Mouse (Mus musculus): ENCODE data around the gene Lpp.

Lpp gene

GRCm38 (mm10) chr16:24875661-24876060 is 482.4 kb downstream of the Lpp start:
- no peak for DNase-seq (ENCODE audit: low spot score in 2 of 2)

GRCm38 (mm10) chr16:24878977-24879376 is 485.7 kb downstream of the Lpp start:
- DNase-seq (ENCODE audit: low spot score in 2 of 2): no peak

GRCm38 (mm10) chr16:24880698-24881097 is 487.4 kb downstream of the Lpp start:
- DNase-seq (ENCODE audit: low spot score in 2 of 2): peak in 1 of 2 experiments; percentile 49

- DNase-seq (ENCODE audit: low spot score in 2 of 2): no peak
These were observed 488.9 kb downstream of the Lpp start for GRCm38 (mm10) chr16:24881981-24882775.

GRCm38 (mm10) chr16:24884017-24884416 is 490.7 kb downstream of the Lpp start:
- no peak for DNase-seq (ENCODE audit: low spot score in 2 of 2)

GRCm38 (mm10) chr16:24886346-24886745 is 493.0 kb downstream of the Lpp start:
- DNase-seq (ENCODE audit: low spot score in 2 of 2): no peak

GRCm38 (mm10) chr16:24886943-24887342 is 493.6 kb downstream of the Lpp start:
- DNase-seq (ENCODE audit: low spot score in 2 of 2): no peak

GRCm38 (mm10) chr16:24891453-24891852 is 498.1 kb downstream of the Lpp start:
- DNase-seq (ENCODE audit: low spot score in 2 of 2): no peak

- DNase-seq (ENCODE audit: low spot score in 2 of 2): peak in 1 of 2 experiments; percentile 29
These were observed 501.9 kb downstream of the Lpp start for GRCm38 (mm10) chr16:24895160-24895559.

- no peak for DNase-seq (ENCODE audit: low spot score in 2 of 2)
These were observed 504.3 kb downstream of the Lpp start for GRCm38 (mm10) chr16:24897641-24898040.

GRCm38 (mm10) chr16:24900241-24900796 is 507.0 kb downstream of the Lpp start:
- DNase-seq (ENCODE audit: low spot score in 2 of 2): no peak

- DNase-seq (ENCODE audit: low spot score in 2 of 2): no peak
These were observed 508.0 kb downstream of the Lpp start for GRCm38 (mm10) chr16:24901139-24901859.

- DNase-seq (ENCODE audit: low spot score in 2 of 2): no peak
These were observed 508.8 kb downstream of the Lpp start for GRCm38 (mm10) chr16:24902111-24902510.

- no peak for DNase-seq (ENCODE audit: low spot score in 2 of 2)
These were observed 515.6 kb downstream of the Lpp start for GRCm38 (mm10) chr16:24908926-24909325.

GRCm38 (mm10) chr16:24910321-24910720 is 517.0 kb downstream of the Lpp start:
- no peak for DNase-seq (ENCODE audit: low spot score in 2 of 2)

- no peak for DNase-seq (ENCODE audit: low spot score in 2 of 2)
These were observed 517.5 kb downstream of the Lpp start for GRCm38 (mm10) chr16:24910834-24911233.

- no peak for DNase-seq (ENCODE audit: low spot score in 2 of 2)
These were observed 519.1 kb downstream of the Lpp start for GRCm38 (mm10) chr16:24912381-24912780.

- no peak for DNase-seq (ENCODE audit: low spot score in 2 of 2)
These were observed 519.7 kb downstream of the Lpp start for GRCm38 (mm10) chr16:24913021-24913420.

- DNase-seq (ENCODE audit: low spot score in 2 of 2): no peak
These were observed 520.5 kb downstream of the Lpp start for GRCm38 (mm10) chr16:24913641-24914392.

- peak in 1 of 2 experiments; percentile 30 for DNase-seq (ENCODE audit: low spot score in 2 of 2)
These were observed 521.1 kb downstream of the Lpp start for GRCm38 (mm10) chr16:24914393-24914751.

GRCm38 (mm10) chr16:24915470-24915869 is 522.2 kb downstream of the Lpp start:
- no peak for DNase-seq (ENCODE audit: low spot score in 2 of 2)
